Mouse (Mus musculus) neural tube, embryonic 14.5 days (tissue): ENCODE data around the gene Csnk1g2. TPM values are rescaled to one million over a fixed set of nuclear protein-coding genes. Genes with fewer than 3 reads are reported as not detected.

Experiments used
- ATAC-seq: fragments of 200-750 bp; cut with Nextera tagmentation; 2 replicates; pipeline ENCODE4 v1.8.0; 2017; ENCODE audit warnings: low read depth, mild to moderate bottlenecking, moderate TSS enrichment, moderate library complexity
- H3K27ac ChIP-seq: fragments of 300-500 bp; sonication (generic); 2 replicates; pipeline ENCODE4 v1.5.1; 2014; ENCODE audit warnings: low read depth, mild to moderate bottlenecking, control low read depth, low read length, moderate library complexity, mixed read lengths
- H3K27me3 ChIP-seq: fragments of 300-500 bp; sonication (generic); 2 replicates; pipeline ENCODE4 v1.6.1; 2014; ENCODE audit warnings: low read length; ENCODE audit not compliant: control insufficient read depth, insufficient read depth
- H3K36me3 ChIP-seq: fragments of 300-500 bp; sonication (generic); 2 replicates; pipeline ENCODE4 v1.6.1; 2014; ENCODE audit warnings: low read length, mixed read lengths; ENCODE audit not compliant: control insufficient read depth, insufficient read depth
- H3K4me1 ChIP-seq: fragments of 300-500 bp; sonication (generic); 2 replicates; pipeline ENCODE4 v1.6.1; 2014; ENCODE audit warnings: low read length; ENCODE audit not compliant: control insufficient read depth, insufficient read depth
- H3K4me2 ChIP-seq: fragments of 300-500 bp; sonication (generic); 2 replicates; pipeline ENCODE4 v1.6.1; 2014; ENCODE audit warnings: mild to moderate bottlenecking, low read depth, low read length, control low read depth
- H3K4me3 ChIP-seq: fragments of 300-500 bp; sonication (generic); 2 replicates; pipeline ENCODE4 v1.5.1; 2014; ENCODE audit warnings: low read depth, low read length, control low read depth, mixed read lengths
- H3K9ac ChIP-seq: fragments of 300-500 bp; sonication (generic); replicated peaks from 2 replicates; pipeline ENCODE4 v1.6.1; 2014; ENCODE audit warnings: low read depth, mild to moderate bottlenecking, control low read depth, low read length, mixed read lengths
- H3K9me3 ChIP-seq: fragments of 300-500 bp; sonication (generic); 2 replicates; pipeline ENCODE4 v1.6.1; 2016; ENCODE audit warnings: low read length; ENCODE audit not compliant: control insufficient read depth
- WGBS: fragments of 180-500 bp; shearing (Covaris S2); extraction: QIAGEN DNeasy Blood & Tissue Kit; methylation state at CpG from one replicate; pipeline ENCODE4 v1.1.7; 2014; 5-methylcytosine and 5-hydroxymethylcytosine counted together
- polyA plus RNA-seq: library from polyadenylated mRNA; unstranded; fragments of >200 nt; fragmentation: Nextera tagmentation; extraction: Ambion mirVana; gene quantifications from 2 replicates; pipeline ENCODE4 v1.2.1, GENCODE M21; 2014

The Csnk1g2 gene
- 50.3 and 76.8 TPM in 2 replicates for polyA plus RNA-seq

- no peak; the same call in 1 of the 2 replicates for ATAC-seq
- under 1% methylated on average over 80 of the region's 85 CpGs for WGBS
Measured at GRCm38 (mm10) chr10:80622661-80623456, at the start of gene Csnk1g2. Gene Csnk1g2, plus strand, starts transcription at chr10:80622838.

GRCm38 (mm10) chr10:80573944-80574343 is 48.7 kb upstream of the Csnk1g2 start:
- no peak overlapping the region for H3K27ac ChIP-seq
- peaks cover 32% of the 10 kb centered on the region for H3K4me1 ChIP-seq
- H3K4me3 ChIP-seq: no peak overlapping the region
- H3K4me2 ChIP-seq: no peak overlapping the region
- no peak overlapping the region; the same call in 1 of the 2 replicates for H3K9ac ChIP-seq
- no peaks in the 10 kb centered on the region for H3K36me3 ChIP-seq
- WGBS: 51% methylated on average over 9 of the region's 9 CpGs
- ATAC-seq: no peak
- no peaks in the 10 kb centered on the region for H3K9me3 ChIP-seq
- H3K27me3 ChIP-seq: no peaks in the 10 kb centered on the region; the same call in 1 of the 2 replicates

More at GRCm38 (mm10) chr10:80622661-80623456, at the start of gene Csnk1g2:
- H3K4me1 ChIP-seq: peaks cover 29% of the 10 kb centered on the region
- peak within 1 kb of the TSS; percentile 95 for H3K27ac ChIP-seq
- peak within 1 kb of the TSS; percentile 86 for H3K9ac ChIP-seq
- H3K4me2 ChIP-seq: peak within 1 kb of the TSS; percentile 99
- H3K27me3 ChIP-seq: no peaks in the 10 kb centered on the region
- no peaks in the 10 kb centered on the region for H3K36me3 ChIP-seq
- H3K4me3 ChIP-seq: peak within 1 kb of the TSS; percentile 80
- no peaks in the 10 kb centered on the region for H3K9me3 ChIP-seq

DNA sequence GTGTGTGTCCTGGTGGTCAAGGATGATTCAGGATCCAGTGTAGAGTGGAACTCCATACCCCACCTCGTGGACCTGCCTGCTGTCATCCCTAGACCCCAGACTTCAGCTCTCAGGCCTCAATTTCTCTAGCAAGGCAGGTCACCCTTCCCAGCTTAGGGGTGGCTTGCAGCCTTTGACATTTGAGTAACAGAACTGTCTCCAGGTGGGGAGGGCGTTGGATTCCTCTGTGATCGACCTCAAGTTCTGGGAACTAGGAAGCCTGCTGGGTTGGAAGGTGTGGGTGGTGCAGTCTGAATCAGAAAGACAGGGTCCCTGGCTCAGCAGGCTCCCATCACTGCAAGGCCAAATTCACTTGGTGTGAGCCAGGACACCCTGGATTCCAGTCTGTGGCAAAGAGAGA is 47.7 kb upstream of the Csnk1g2 start:
- H3K4me2 ChIP-seq: 0 out of 2 replicates have a peak overlapping the region, but pooled peaks have one; percentile 94
- H3K9me3 ChIP-seq: no peaks in the 10 kb centered on the region
- no peak overlapping the region for H3K9ac ChIP-seq
- peaks cover 32% of the 10 kb centered on the region for H3K4me1 ChIP-seq
- H3K27me3 ChIP-seq: no peaks in the 10 kb centered on the region; the same call in 1 of the 2 replicates
- WGBS: 83% methylated on average over 3 of the region's 3 CpGs
- H3K27ac ChIP-seq: no peak overlapping the region
- H3K36me3 ChIP-seq: no peaks in the 10 kb centered on the region
- ATAC-seq: no peak
- no peak overlapping the region for H3K4me3 ChIP-seq

DNA sequence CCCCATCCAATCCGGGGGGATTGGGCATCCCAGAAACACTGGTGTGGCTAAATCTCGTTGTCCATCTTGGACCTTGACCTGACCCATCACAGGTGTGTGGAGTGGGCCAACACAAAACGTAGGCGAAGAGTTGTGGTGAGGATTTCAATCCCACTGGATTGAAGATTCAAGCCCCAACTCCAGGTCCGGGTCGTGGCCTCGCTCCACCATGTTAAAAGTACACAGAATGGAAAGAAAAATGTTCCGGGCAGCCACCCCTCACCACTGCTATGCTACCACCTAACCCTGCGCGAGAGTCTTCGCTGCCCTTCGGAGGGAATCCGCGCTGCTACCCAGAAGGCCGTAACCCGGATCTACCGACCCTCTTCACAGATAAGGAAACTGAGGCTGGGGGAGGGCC is 46.7 kb upstream of the Csnk1g2 start:
- no peaks in the 10 kb centered on the region for H3K36me3 ChIP-seq
- H3K27ac ChIP-seq: no peak overlapping the region
- peaks cover 29% of the 10 kb centered on the region for H3K4me1 ChIP-seq
- H3K9ac ChIP-seq: peak overlapping the region; percentile 76
- WGBS: 15% methylated on average over 17 of the region's 17 CpGs
- peak overlapping the region; percentile 76 for H3K4me3 ChIP-seq
- peak overlapping the region; percentile 94 for H3K4me2 ChIP-seq
- no peaks in the 10 kb centered on the region for H3K9me3 ChIP-seq
- ATAC-seq: no peak
- H3K27me3 ChIP-seq: no peaks in the 10 kb centered on the region; the same call in 1 of the 2 replicates

GRCm38 (mm10) chr10:80576351-80577194 is 46.1 kb upstream of the Csnk1g2 start:
- H3K9me3 ChIP-seq: no peaks in the 10 kb centered on the region
- WGBS: under 1% methylated on average over 93 of the region's 96 CpGs

GRCm38 (mm10) chr10:80577195-80578130 is 45.2 kb upstream of the Csnk1g2 start, which contains the start of gene Klf16:
Gene Klf16, minus strand, starts transcription at chr10:80577321.
- Histone ChIP-seq H3K4me2 (peak within 1 kb of the TSS; percentile 94), H3K9ac (peak within 1 kb of the TSS; percentile 76), H3K27me3 (no peaks in the 10 kb centered on the region; the same call in 1 of the 2 replicates), H3K36me3 (no peaks in the 10 kb centered on the region), H3K4me1 (peaks cover 22% of the 10 kb centered on the region), H3K9me3 (no peaks in the 10 kb centered on the region), H3K4me3 (peak within 1 kb of the TSS; percentile 76), H3K27ac (peak within 1 kb of the TSS; percentile 85)
- ATAC-seq: peak; percentile 75
- under 1% methylated on average over 67 of the region's 97 CpGs for WGBS

More at GRCm38 (mm10) chr10:80576351-80577194, 46.1 kb upstream of the Csnk1g2 start:
- Histone ChIP-seq H3K4me2 (peak overlapping the region; percentile 94), H3K27me3 (no peaks in the 10 kb centered on the region; the same call in 1 of the 2 replicates), H3K27ac (peak overlapping the region; percentile 85), H3K9ac (peak overlapping the region; percentile 76), H3K4me3 (peak overlapping the region; percentile 76), H3K36me3 (no peaks in the 10 kb centered on the region), H3K4me1 (peaks cover 23% of the 10 kb centered on the region)
- peak; percentile 14; the same call in 1 of the 2 replicates for ATAC-seq

DNA sequence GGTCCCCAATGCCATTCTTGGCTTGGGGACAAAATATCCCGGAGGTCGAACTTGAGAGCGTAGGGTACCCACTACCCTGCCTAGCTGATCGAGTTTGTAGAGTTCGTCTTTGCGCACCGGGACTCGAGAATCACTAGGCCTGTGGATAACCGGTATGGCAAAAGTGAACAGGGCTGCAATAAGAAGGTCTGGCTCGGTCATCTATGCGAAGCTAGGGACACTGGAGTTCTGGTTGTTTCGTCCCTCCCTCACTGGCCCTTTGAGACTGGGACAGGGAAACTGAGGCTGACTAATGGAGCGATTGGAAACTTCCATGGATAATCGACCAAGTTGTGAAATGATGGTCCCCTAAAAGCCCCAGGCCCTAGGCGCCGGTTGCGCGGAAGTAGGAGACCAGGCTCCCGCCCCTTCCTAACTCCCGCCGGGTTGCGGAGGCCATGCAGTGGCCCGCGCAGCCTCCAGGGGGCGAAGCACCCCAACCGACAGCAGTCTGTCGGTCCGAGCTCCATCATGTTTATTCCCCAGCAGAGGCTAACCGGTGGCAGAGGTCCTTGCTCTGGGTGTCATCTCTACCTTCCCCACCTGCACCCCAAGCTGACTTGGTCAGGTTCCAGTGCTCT is 44.4 kb upstream of the Csnk1g2 start:
- peak overlapping the region; percentile 76 for H3K9ac ChIP-seq
- H3K36me3 ChIP-seq: no peaks in the 10 kb centered on the region
- H3K4me2 ChIP-seq: peak overlapping the region; percentile 94
- H3K9me3 ChIP-seq: no peaks in the 10 kb centered on the region
- H3K4me3 ChIP-seq: peak overlapping the region; percentile 76
- WGBS: 1% methylated on average over 29 of the region's 29 CpGs
- no peaks in the 10 kb centered on the region; the same call in 1 of the 2 replicates for H3K27me3 ChIP-seq
- peaks cover 22% of the 10 kb centered on the region for H3K4me1 ChIP-seq
- ATAC-seq: peak; percentile 16
- H3K27ac ChIP-seq: peak overlapping the region; percentile 85
